Mouse (Mus musculus) ES-Bruce4 (cell line): ENCODE data around the gene Rgs11. TPM values are rescaled to one million over a fixed set of nuclear protein-coding genes. Genes with fewer than 3 reads are reported as not detected.
A peak's percentile ranks its signal among the peaks of the same experiment; 100 is the strongest.

Experiments
- H3K27ac ChIP-seq: 2 replicates; pipeline ENCODE4 v1.5.1; 2012; ENCODE audit warnings: low read length, inconsistent platforms; ENCODE audit not compliant: insufficient read depth
- H3K27me3 ChIP-seq: 2 replicates; pipeline ENCODE4 v1.6.1; 2012; ENCODE audit warnings: mild to moderate bottlenecking, low read length, inconsistent platforms; ENCODE audit not compliant: control insufficient read depth, poor library complexity, insufficient read depth, severe bottlenecking
- H3K36me3 ChIP-seq: 2 replicates; pipeline ENCODE4 v1.6.1; 2012; ENCODE audit warnings: inconsistent platforms, mild to moderate bottlenecking, low read length, moderate library complexity; ENCODE audit not compliant: control insufficient read depth, poor library complexity, insufficient read depth, severe bottlenecking
- H3K4me1 ChIP-seq: one replicate; pipeline ENCODE4 v1.8.1; 2011; ENCODE audit warnings: low read length; ENCODE audit not compliant: control insufficient read depth, insufficient read depth
- H3K4me3 ChIP-seq: 2 replicates; pipeline ENCODE4 v1.5.1; 2011; ENCODE audit warnings: low read depth, mild to moderate bottlenecking, low read length
- H3K9ac ChIP-seq: 2 replicates; pipeline ENCODE4 v1.6.1; 2012; ENCODE audit warnings: low read depth, mild to moderate bottlenecking, inconsistent platforms; ENCODE audit not compliant: poor library complexity, severe bottlenecking
- H3K9me3 ChIP-seq: replicated peaks from 2 replicates; pipeline ENCODE4 v1.6.1; 2012; ENCODE audit warnings: mild to moderate bottlenecking, low read length, inconsistent platforms; ENCODE audit not compliant: control insufficient read depth, poor library complexity, insufficient read depth, severe bottlenecking
- CTCF ChIP-seq: IDR thresholded peaks from one replicate; pipeline ENCODE4 v1.8.1; 2011; ENCODE audit warnings: low read depth, low read length
- EP300 ChIP-seq: IDR thresholded peaks from 2 replicates; pipeline ENCODE4 v1.6.1; 2011; ENCODE audit warnings: low read depth, low read length; ENCODE audit not compliant: insufficient read depth
- POLR2A ChIP-seq: IDR thresholded peaks from one replicate; pipeline ENCODE4 v1.8.1; 2011; ENCODE audit warnings: low read length; ENCODE audit not compliant: insufficient read depth
- polyA plus RNA-seq: library from polyadenylated mRNA; stranded (reverse); fragments of >200 nt; gene quantifications from 2 replicates; pipeline ENCODE4 v1.2.4, GENCODE M21; 2011; ENCODE audit warnings: low read depth; ENCODE audit not compliant: missing spikeins, insufficient read depth, insufficient read length

The Rgs11 gene
- polyA plus RNA-seq, 1 experiment: 2.4 TPM

GRCm38 (mm10) chr17:26244101-26244841 is 41.5 kb downstream of the Rgs11 start, which contains the start of gene Fam234a:
TSS of gene Fam234a (minus strand) at chr17:26244242.
- Histone ChIP-seq H3K27me3 (no peaks in the 10 kb centered on the region), H3K9ac (peak within 1 kb of the TSS; percentile 69), H3K27ac (peak within 1 kb of the TSS; percentile 17), H3K4me1 (no peaks in the 10 kb centered on the region), H3K9me3 (no peaks in the 10 kb centered on the region), H3K36me3 (no peaks in the 10 kb centered on the region), H3K4me3 (peak within 1 kb of the TSS; percentile 92)
- no peak for TF ChIP-seq CTCF
- TF ChIP-seq EP300: peak; percentile 52; the same call in 1 of the 2 replicates
- TF ChIP-seq POLR2A: peak; percentile 75

GRCm38 (mm10) chr17:26251886-26252538 is 49.3 kb downstream of the Rgs11 start:
- Histone ChIP-seq H3K27me3 (no peaks in the 10 kb centered on the region), H3K4me3 (peak overlapping the region; percentile 92), H3K9ac (peak overlapping the region; percentile 96), H3K36me3 (peaks cover 23% of the 10 kb centered on the region), H3K27ac (peak overlapping the region; percentile 86), H3K9me3 (no peaks in the 10 kb centered on the region), H3K4me1 (no peaks in the 10 kb centered on the region)
- TF ChIP-seq CTCF (no peak), POLR2A (no peak), EP300 (no peak)

- Histone ChIP-seq H3K4me1 (no peaks in the 10 kb centered on the region), H3K9ac (peak within 1 kb of the TSS; percentile 96), H3K27me3 (no peaks in the 10 kb centered on the region), H3K4me3 (peak within 1 kb of the TSS; percentile 92), H3K27ac (peak within 1 kb of the TSS; percentile 86), H3K36me3 (peaks cover 30% of the 10 kb centered on the region), H3K9me3 (no peaks in the 10 kb centered on the region)
- TF ChIP-seq POLR2A (peak; percentile 95), CTCF (no peak)
These were observed 49.9 kb downstream of the Rgs11 start, which contains the start of gene Luc7l for GRCm38 (mm10) chr17:26252539-26253251. TSS of gene Luc7l (plus strand) at chr17:26252896.

DNA sequence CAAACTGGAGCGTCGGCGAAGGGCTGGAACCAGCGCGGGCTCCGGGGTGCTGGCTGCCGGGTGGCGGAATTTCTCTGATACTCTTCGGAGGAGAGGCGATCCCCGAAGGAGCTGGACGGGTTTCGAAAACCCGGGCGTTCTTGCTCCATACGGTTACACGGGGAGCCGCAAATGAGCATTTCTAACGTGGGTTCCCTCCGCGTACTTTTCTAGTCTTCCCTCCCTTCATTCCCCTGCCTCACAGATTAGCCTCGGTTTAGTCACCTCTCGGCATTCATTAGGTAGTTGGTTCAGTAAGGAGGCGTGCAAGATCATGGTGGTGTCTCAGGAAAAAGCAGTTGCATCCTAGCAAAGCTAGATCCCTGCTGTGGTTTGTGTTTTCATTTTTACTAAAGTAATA is 50.6 kb downstream of the Rgs11 start:
- H3K27ac ChIP-seq: peak overlapping the region; percentile 67; the same call in 1 of the 2 replicates
- TF ChIP-seq POLR2A (no peak), EP300 (no peak), CTCF (no peak)
- peak overlapping the region; percentile 96 for H3K9ac ChIP-seq
- H3K9me3 ChIP-seq: no peaks in the 10 kb centered on the region
- peak overlapping the region; percentile 92 for H3K4me3 ChIP-seq
- H3K4me1 ChIP-seq: no peaks in the 10 kb centered on the region
- peaks cover 37% of the 10 kb centered on the region for H3K36me3 ChIP-seq
- H3K27me3 ChIP-seq: no peaks in the 10 kb centered on the region

GRCm38 (mm10) chr17:26255313-26255712 is 52.6 kb downstream of the Rgs11 start:
- Histone ChIP-seq H3K36me3 (peaks cover 55% of the 10 kb centered on the region), H3K27ac (no peak overlapping the region), H3K4me1 (no peaks in the 10 kb centered on the region), H3K4me3 (no peak overlapping the region), H3K9me3 (no peaks in the 10 kb centered on the region), H3K9ac (no peak overlapping the region), H3K27me3 (no peaks in the 10 kb centered on the region)
- TF ChIP-seq POLR2A: no peak
- TF ChIP-seq CTCF: no peak
- no peak for TF ChIP-seq EP300

Other genes starting within 250 kb of the Rgs11 start
- gene Capn15, start 217.2 kb upstream of the Rgs11 start, polyA plus RNA-seq: 14.2 and 17.0 TPM in 2 replicates
- gene Rab11fip3, start 133.4 kb upstream of the Rgs11 start, polyA plus RNA-seq: 27.5 and 27.6 TPM in 2 replicates
- 24.3 and 26.4 TPM in 2 replicates for gene Decr2, start 112.6 kb upstream of the Rgs11 start, polyA plus RNA-seq
- gene Nme4, start 107.3 kb upstream of the Rgs11 start, polyA plus RNA-seq: 110 and 115 TPM in 2 replicates
- gene Tmem8, start 89.7 kb upstream of the Rgs11 start, polyA plus RNA-seq: 15.6 and 16.5 TPM in 2 replicates
- 97.6 and 105 TPM in 2 replicates for gene Mrpl28, start 79.5 kb upstream of the Rgs11 start, polyA plus RNA-seq
- 40.5 and 41.0 TPM in 2 replicates for gene Axin1, start 64.3 kb upstream of the Rgs11 start, polyA plus RNA-seq
- gene Pdia2, start 3.9 kb upstream of the Rgs11 start, polyA plus RNA-seq: 0.43 TPM in 1 of 2 replicates, not detected in the other
- gene Arhgdig, start 4.8 kb downstream of the Rgs11 start, polyA plus RNA-seq: 9.5 and 9.8 TPM in 2 replicates
- gene Fam234a, start 41.3 kb downstream of the Rgs11 start, polyA plus RNA-seq: 23.7 and 26.6 TPM in 2 replicates
- 105 and 110 TPM in 2 replicates for gene Luc7l, start 49.9 kb downstream of the Rgs11 start, polyA plus RNA-seq
- gene Neurl1b, start 211.9 kb downstream of the Rgs11 start, polyA plus RNA-seq: 3.3 and 4.2 TPM in 2 replicates